Mouse (Mus musculus): ENCODE measurements around the gene Exoc2. TPM values are rescaled to one million over a fixed set of nuclear protein-coding genes. Genes with fewer than 3 reads are reported as not detected.

The Exoc2 gene
- polyA plus RNA-seq, 1 experiment from 2014 or later = 28.0 TPM

- Histone ChIP-seq H3K4me3 (no peak overlapping the region), H3K9ac (no peak overlapping the region), H3K9me3 (no peaks in the 10 kb centered on the region), H3K27ac (no peak overlapping the region), H3K27me3 (no peaks in the 10 kb centered on the region), H3K4me1 (no peaks in the 10 kb centered on the region), H3K36me3 (peaks cover 17% of the 10 kb centered on the region; the same call in 1 of the 2 replicates), H3K4me2 (no peak overlapping the region)
- 83% methylated on average over 1 of the region's 1 CpGs for WGBS
- ATAC-seq (ENCODE audit: insufficient number of reproducible peaks, low FRiP score, low TSS enrichment, low read depth) = no peak
Measured at GRCm38 (mm10) chr13:30879871-30880270, 94.0 kb downstream of the Exoc2 start.

- Histone ChIP-seq H3K9ac (no peak overlapping the region), H3K4me2 (no peak overlapping the region), H3K4me1 (no peaks in the 10 kb centered on the region), H3K27ac (no peak overlapping the region), H3K27me3 (no peaks in the 10 kb centered on the region), H3K4me3 (no peak overlapping the region), H3K36me3 (peaks cover 28% of the 10 kb centered on the region), H3K9me3 (no peaks in the 10 kb centered on the region)
- 87% methylated on average over 3 of the region's 3 CpGs for WGBS
- ATAC-seq (ENCODE audit: insufficient number of reproducible peaks, low FRiP score, low TSS enrichment, low read depth) = no peak
Measured at GRCm38 (mm10) chr13:30875825-30876224, 98.1 kb downstream of the Exoc2 start.

- H3K27me3 ChIP-seq = no peaks in the 10 kb centered on the region
- no peak overlapping the region for H3K27ac ChIP-seq
- no peak overlapping the region for H3K4me2 ChIP-seq
- no peaks in the 10 kb centered on the region for H3K9me3 ChIP-seq
- H3K4me3 ChIP-seq = no peak overlapping the region
- WGBS = 81% methylated on average over 1 of the region's 1 CpGs
- no peak overlapping the region for H3K9ac ChIP-seq
- H3K36me3 ChIP-seq = peaks cover 36% of the 10 kb centered on the region
- H3K4me1 ChIP-seq = no peaks in the 10 kb centered on the region
- ATAC-seq (ENCODE audit: insufficient number of reproducible peaks, low FRiP score, low TSS enrichment, low read depth) = no peak
Measured at GRCm38 (mm10) chr13:30873472-30873871, 100.4 kb downstream of the Exoc2 start.

DNA sequence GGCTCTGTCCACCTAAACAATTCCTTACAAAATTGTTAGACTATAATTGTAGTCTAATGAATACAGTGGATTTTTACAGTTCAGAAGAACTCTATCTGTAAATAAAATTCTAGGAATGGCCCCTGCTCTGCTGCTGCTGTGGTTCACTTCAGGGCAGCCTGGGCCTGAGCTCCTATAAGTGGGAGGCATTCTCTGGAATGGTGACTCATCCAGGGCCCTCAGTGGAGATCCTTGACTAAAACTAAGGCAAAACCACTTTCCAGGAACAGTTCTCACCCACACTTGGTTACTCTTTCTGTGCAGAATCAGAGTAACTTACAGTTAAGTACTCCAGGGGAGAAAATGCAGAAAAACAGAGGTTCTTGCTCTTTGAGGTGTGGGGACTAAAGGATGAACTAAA is 108.4 kb downstream of the Exoc2 start:
- H3K9me3 ChIP-seq = no peaks in the 10 kb centered on the region
- H3K9ac ChIP-seq = no peak overlapping the region
- no peak for ATAC-seq (ENCODE audit: insufficient number of reproducible peaks, low FRiP score, low TSS enrichment, low read depth)
- no peak overlapping the region for H3K4me2 ChIP-seq
- no peaks in the 10 kb centered on the region for H3K27me3 ChIP-seq
- H3K36me3 ChIP-seq = peaks cover 25% of the 10 kb centered on the region
- H3K27ac ChIP-seq = no peak overlapping the region
- H3K4me1 ChIP-seq = no peaks in the 10 kb centered on the region
- no peak overlapping the region for H3K4me3 ChIP-seq

GRCm38 (mm10) chr13:30864042-30864441 is 109.9 kb downstream of the Exoc2 start:
- Histone ChIP-seq H3K4me2 (no peak overlapping the region), H3K27me3 (no peaks in the 10 kb centered on the region), H3K9ac (no peak overlapping the region), H3K9me3 (no peaks in the 10 kb centered on the region), H3K4me1 (no peaks in the 10 kb centered on the region), H3K36me3 (peaks cover 23% of the 10 kb centered on the region), H3K27ac (no peak overlapping the region), H3K4me3 (no peak overlapping the region)
- WGBS = 81% methylated on average over 3 of the region's 3 CpGs
- ATAC-seq (ENCODE audit: insufficient number of reproducible peaks, low FRiP score, low TSS enrichment, low read depth) = no peak

- Histone ChIP-seq H3K36me3 (peaks cover 10% of the 10 kb centered on the region), H3K4me1 (no peaks in the 10 kb centered on the region), H3K9me3 (no peaks in the 10 kb centered on the region), H3K4me3 (no peak overlapping the region), H3K9ac (no peak overlapping the region), H3K27me3 (no peaks in the 10 kb centered on the region), H3K27ac (no peak overlapping the region), H3K4me2 (no peak overlapping the region)
- WGBS = 93% methylated on average over 3 of the region's 3 CpGs
- no peak for ATAC-seq (ENCODE audit: insufficient number of reproducible peaks, low FRiP score, low TSS enrichment, low read depth)
Measured at GRCm38 (mm10) chr13:30858421-30858820, 115.5 kb downstream of the Exoc2 start.

DNA sequence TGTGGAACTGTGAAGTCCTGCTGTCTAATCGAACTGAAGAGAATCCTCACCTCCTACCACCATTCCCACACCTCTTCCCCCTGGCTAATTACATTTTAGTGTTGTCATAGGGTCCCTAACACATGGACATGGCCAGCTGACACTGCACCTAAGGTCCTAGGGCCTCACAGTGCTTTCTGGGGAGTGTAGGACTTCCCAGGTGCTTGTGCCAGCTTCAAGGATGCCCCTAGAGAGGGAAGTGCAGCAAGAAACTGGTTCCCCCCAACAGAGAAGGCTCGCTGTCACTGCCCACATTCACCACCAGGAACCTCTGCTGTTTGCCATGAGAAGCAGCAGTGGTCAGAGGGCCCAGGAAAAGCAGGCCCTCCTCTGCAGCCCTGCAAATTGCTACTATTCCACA is 123.2 kb downstream of the Exoc2 start:
- 55% methylated on average over 2 of the region's 2 CpGs for WGBS
- H3K9ac ChIP-seq = no peak overlapping the region
- no peak overlapping the region for H3K4me3 ChIP-seq
- no peaks in the 10 kb centered on the region for H3K9me3 ChIP-seq
- H3K4me2 ChIP-seq = no peak overlapping the region
- peaks cover 5% of the 10 kb centered on the region for H3K36me3 ChIP-seq
- no peak for ATAC-seq (ENCODE audit: insufficient number of reproducible peaks, low FRiP score, low TSS enrichment, low read depth)
- no peaks in the 10 kb centered on the region for H3K27me3 ChIP-seq
- no peaks in the 10 kb centered on the region for H3K4me1 ChIP-seq
- H3K27ac ChIP-seq = no peak overlapping the region

DNA sequence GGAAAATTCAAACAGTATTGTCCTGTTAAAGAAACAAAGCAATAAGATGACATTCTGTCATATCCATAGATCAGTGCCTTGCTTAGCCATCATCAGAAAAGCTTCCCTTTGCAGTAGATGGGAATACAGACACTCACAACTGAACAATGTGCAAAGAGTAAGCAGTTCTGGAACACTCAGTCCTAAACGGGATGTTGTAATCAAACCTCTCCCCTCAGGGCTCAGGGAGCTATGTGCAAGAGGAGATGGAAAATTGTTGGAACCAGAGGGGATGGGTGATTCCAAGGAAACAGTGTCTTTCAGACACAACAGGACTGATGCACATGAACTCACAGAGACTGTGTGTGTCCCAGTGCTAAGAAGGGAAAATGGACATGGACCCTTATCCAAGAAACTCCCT is 125.9 kb downstream of the Exoc2 start:
- ATAC-seq (ENCODE audit: insufficient number of reproducible peaks, low FRiP score, low TSS enrichment, low read depth) = no peak
- 53% methylated on average over 1 of the region's 1 CpGs for WGBS
- no peaks in the 10 kb centered on the region for H3K9me3 ChIP-seq
- no peak overlapping the region for H3K4me3 ChIP-seq
- no peak overlapping the region for H3K27ac ChIP-seq
- no peak overlapping the region for H3K4me2 ChIP-seq
- no peak overlapping the region for H3K9ac ChIP-seq
- H3K4me1 ChIP-seq = no peaks in the 10 kb centered on the region
- no peaks in the 10 kb centered on the region; the same call in 1 of the 2 replicates for H3K36me3 ChIP-seq
- H3K27me3 ChIP-seq = no peaks in the 10 kb centered on the region

- Histone ChIP-seq H3K4me3 (no peak overlapping the region), H3K36me3 (no peaks in the 10 kb centered on the region; the same call in 1 of the 2 replicates), H3K9ac (no peak overlapping the region), H3K4me1 (no peaks in the 10 kb centered on the region), H3K9me3 (no peaks in the 10 kb centered on the region), H3K27ac (no peak overlapping the region), H3K27me3 (no peaks in the 10 kb centered on the region), H3K4me2 (no peak overlapping the region)
- 89% methylated on average over 4 of the region's 4 CpGs for WGBS
- ATAC-seq (ENCODE audit: insufficient number of reproducible peaks, low FRiP score, low TSS enrichment, low read depth) = no peak
Measured at GRCm38 (mm10) chr13:30846506-30846905, 127.4 kb downstream of the Exoc2 start.

DNA sequence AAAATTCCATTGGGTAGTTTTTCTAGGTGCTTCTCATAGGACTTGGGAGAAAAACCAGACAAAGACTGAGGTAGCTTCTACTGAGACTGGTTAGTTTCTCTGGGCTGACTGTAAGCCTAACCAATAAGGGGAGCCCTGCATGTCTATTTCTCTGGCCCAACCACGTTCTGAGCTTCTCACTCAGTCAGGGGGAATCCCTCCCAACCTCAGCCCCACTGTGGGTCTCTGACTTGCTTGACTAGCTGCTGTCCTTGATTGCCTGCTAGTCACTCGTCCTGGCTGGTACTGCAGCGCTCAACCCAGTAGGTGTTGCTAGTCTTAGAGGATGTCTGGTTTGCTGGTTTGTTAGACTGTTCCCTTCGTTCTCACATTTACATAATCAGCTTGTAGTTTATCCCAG is 130.8 kb downstream of the Exoc2 start:
- Histone ChIP-seq H3K4me3 (no peak overlapping the region), H3K4me2 (no peak overlapping the region), H3K9me3 (no peaks in the 10 kb centered on the region), H3K36me3 (peaks cover 4% of the 10 kb centered on the region; the same call in 1 of the 2 replicates), H3K27me3 (no peaks in the 10 kb centered on the region), H3K9ac (no peak overlapping the region), H3K4me1 (no peaks in the 10 kb centered on the region), H3K27ac (no peak overlapping the region)
- ATAC-seq (ENCODE audit: insufficient number of reproducible peaks, low FRiP score, low TSS enrichment, low read depth) = no peak
- 80% methylated on average over 4 of the region's 4 CpGs for WGBS

GRCm38 (mm10) chr13:30841843-30842242 is 132.1 kb downstream of the Exoc2 start:
- H3K4me3 ChIP-seq = no peak overlapping the region
- H3K4me1 ChIP-seq = no peaks in the 10 kb centered on the region
- no peak overlapping the region for H3K4me2 ChIP-seq
- ATAC-seq (ENCODE audit: insufficient number of reproducible peaks, low FRiP score, low TSS enrichment, low read depth) = no peak
- WGBS = 75% methylated on average over 2 of the region's 2 CpGs
- no peaks in the 10 kb centered on the region for H3K27me3 ChIP-seq
- H3K9ac ChIP-seq = no peak overlapping the region
- no peaks in the 10 kb centered on the region for H3K9me3 ChIP-seq
- H3K27ac ChIP-seq = no peak overlapping the region
- peaks cover 4% of the 10 kb centered on the region; the same call in 1 of the 2 replicates for H3K36me3 ChIP-seq

DNA sequence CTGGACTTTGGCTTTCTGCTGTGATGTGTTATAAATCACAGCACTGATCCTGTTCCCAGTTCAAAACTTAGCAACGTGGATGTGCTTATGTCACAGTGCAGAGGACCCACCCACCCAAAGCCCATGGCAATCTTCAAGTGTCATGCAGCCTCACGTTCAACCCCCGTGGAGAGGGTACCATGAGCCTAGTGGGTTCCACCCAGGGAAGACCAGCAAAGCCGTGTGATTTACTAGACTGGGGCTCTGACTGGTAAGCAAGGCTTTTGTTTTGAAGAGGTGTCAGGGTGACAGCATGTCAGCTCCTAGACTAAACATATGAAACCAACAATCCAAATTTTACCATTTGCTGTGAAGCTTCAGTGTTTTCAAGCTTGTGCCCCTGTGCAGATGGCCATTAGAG is 132.6 kb downstream of the Exoc2 start:
- no peaks in the 10 kb centered on the region for H3K27me3 ChIP-seq
- H3K4me1 ChIP-seq = no peaks in the 10 kb centered on the region
- no peak for ATAC-seq (ENCODE audit: insufficient number of reproducible peaks, low FRiP score, low TSS enrichment, low read depth)
- no peak overlapping the region for H3K27ac ChIP-seq
- 53% methylated on average over 4 of the region's 4 CpGs for WGBS
- H3K4me2 ChIP-seq = no peak overlapping the region
- peaks cover 4% of the 10 kb centered on the region; the same call in 1 of the 2 replicates for H3K36me3 ChIP-seq
- no peak overlapping the region for H3K4me3 ChIP-seq
- H3K9me3 ChIP-seq = no peaks in the 10 kb centered on the region
- H3K9ac ChIP-seq = no peak overlapping the region

DNA sequence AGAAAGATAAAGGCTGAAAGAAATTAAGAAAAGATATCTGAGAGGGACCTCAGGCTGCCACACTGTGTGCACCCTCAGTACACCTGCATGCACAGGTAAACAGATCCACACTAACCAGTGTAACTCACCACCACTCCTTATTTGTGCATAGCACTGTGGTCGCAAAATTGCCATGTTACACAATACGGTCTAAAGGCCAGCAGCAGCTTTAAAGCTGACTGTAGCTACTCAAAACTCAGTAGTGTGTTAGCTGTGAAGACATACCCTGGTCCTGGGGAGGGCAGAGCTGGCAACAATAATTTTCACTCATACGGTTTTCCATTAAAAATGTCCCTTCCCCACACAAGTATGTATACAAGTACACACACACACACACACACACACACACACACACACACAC is 133.2 kb downstream of the Exoc2 start:
- Histone ChIP-seq H3K9ac (no peak overlapping the region), H3K36me3 (peaks cover 4% of the 10 kb centered on the region; the same call in 1 of the 2 replicates), H3K27me3 (no peaks in the 10 kb centered on the region), H3K9me3 (no peaks in the 10 kb centered on the region), H3K27ac (no peak overlapping the region), H3K4me3 (no peak overlapping the region), H3K4me1 (no peaks in the 10 kb centered on the region), H3K4me2 (no peak overlapping the region)
- WGBS = 85% methylated on average over 3 of the region's 3 CpGs
- ATAC-seq (ENCODE audit: insufficient number of reproducible peaks, low FRiP score, low TSS enrichment, low read depth) = no peak
